Mouse (Mus musculus) cerebellum, adult (tissue): Measurements from ENCODE around the gene Nfia.

Experiments used
- ATAC-seq: cut with Nextera tagmentation; 2 replicates; pipeline ENCODE4 v1.9.2; 2017; ENCODE audit warnings: mild to moderate bottlenecking, moderate library complexity, mixed read lengths; ENCODE audit not compliant: insufficient number of reproducible peaks, low FRiP score, low TSS enrichment

Nfia gene

GRCm38 (mm10) chr4:97772641-97773040 is at the start of gene Nfia:
TSS of gene Nfia (plus strand) at chr4:97772734.
- no peak for ATAC-seq

GRCm38 (mm10) chr4:97723374-97723773 is 49.2 kb upstream of the Nfia start:
- no peak for ATAC-seq

DNA sequence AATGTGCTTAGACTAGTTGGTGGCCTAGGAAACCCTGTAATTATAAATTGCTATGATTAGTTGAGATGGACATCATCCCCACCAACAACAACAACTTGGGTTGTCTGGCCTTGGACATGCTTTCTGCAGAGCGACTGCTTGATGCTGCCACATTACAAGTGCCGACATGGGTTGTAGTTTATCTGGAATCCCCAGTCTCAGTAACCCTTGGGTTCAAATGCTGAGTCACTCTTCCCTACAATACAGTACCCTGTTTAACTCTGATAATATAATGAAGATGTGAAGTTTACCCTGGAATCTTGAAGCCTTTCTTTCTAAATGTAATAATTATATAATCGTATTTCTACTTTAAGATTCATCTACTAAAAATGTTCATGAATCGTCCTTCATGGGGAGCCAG is 44.0 kb upstream of the Nfia start:
- no peak for ATAC-seq

DNA sequence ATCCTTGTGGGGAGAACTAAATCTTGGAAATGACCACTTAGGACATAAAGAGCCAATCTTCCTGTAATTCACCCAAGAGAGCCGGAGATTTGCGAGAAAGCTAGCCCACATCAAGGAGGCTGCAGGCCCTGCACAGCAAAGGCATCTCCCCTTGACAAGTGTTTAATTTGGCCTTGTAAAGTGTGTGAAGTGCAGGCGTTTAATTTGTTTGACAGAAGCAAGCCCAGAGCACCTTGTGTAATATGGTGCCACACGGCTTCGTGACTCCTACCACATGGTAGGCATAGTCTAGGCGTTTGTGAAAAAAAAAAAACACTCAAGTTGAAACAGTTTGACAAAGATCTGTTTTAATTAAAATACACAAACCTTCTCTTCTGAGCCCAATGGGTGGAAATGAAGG is 42.5 kb upstream of the Nfia start:
- no peak for ATAC-seq

DNA sequence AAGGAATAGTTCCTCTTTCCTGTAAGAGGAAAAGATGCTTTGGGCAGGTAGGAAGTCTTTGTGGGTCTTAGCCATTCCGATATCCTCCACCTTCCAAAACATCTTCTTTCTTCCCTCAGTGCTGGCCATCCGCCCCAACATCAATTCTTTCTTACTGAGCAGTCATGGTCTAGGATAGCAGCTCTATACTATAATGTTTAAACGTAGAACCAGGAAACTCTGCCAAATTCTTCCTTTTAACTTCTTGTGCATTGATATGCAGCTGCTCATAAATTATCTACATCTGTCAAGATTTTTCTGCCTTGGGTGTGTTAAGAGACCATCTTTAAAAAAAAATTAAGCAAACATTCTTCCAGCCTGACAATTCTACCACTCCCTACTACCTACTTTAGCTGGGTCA is 42.1 kb upstream of the Nfia start:
- no peak for ATAC-seq

GRCm38 (mm10) chr4:97733392-97733791 is 39.1 kb upstream of the Nfia start:
- ATAC-seq: no peak

- ATAC-seq: no peak
Measured at GRCm38 (mm10) chr4:97743932-97744331, 28.6 kb upstream of the Nfia start.

GRCm38 (mm10) chr4:97745296-97746105 is 27.0 kb upstream of the Nfia start:
- ATAC-seq: peak; percentile 72

DNA sequence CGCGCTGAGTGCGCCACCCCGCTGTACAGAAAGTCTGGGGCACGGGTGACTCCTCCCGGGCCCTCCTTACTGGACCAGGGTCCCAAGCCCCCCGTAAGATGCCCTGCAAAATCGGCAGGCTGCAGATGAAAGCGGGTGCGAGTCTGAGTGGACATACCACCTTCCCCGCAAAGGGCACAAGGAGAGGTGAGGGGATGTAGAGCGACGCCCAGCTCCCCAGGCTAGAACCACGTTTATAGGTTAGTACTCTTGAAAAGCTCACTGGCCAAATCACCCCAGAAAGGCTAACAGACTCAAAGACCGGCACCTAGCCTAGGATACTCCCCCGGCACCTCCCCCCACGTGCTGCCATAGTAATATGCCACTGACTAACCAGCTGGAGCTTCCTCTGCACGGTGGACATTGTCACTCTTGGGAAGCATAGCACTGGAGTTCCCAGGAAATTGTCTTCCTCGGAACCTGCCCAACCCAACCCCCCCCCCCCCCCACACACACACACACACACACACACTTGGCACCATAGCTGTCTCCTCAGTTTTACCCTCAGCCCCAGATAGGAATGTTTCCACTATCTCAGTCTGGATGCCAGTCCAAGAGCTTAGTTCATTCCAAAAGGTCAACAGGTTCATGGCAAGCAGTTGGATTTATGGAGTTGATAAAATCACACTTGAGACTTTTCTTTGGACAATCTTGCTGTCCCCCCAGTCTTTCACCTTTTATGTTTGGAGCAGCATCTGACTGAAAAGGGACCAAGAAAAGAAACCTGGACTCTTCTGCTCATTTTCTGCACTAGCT is 26.2 kb upstream of the Nfia start:
- peak; percentile 7; the same call in 1 of the 2 replicates for ATAC-seq

DNA sequence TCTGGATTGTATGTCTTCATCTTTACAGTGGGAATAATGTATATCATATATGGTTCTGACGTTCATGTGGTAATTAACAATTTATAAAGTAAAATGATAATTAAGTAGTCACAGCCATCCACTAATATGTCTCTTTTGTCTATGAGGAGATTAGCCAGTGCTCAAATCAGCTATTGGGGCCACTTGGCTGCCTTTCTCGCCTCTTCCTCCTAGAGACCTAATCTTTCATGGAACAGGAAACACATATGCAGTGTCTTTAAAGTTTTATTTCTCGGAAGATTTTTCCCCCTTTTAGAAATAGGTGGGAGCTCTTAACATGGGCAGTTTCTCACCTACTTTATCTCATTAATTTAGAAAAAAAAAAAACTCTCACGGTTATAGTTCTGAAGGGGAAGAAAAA is 22.1 kb upstream of the Nfia start:
- no peak for ATAC-seq

DNA sequence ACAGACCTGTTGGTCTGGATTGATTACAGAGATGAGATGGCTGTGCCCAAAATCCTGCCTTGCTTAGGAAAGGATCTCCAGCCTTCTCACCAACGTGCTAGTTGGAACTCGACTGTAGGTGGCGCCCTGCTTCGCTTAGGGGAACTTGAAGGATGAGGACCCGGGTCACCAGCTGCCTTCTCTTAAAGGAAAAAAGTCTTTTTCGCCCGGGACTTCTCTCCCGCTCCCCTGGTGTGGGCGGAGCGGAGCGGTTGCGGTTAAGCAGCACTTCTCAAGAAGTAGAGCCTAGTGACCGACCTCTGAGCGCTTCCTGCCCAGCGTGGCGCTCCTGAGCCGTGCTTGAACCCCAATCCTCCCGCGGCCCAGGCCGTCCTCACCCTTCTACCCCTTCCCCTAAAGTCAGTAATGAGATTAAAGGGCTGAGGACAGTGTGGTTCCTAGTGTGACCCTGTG is 21.5 kb upstream of the Nfia start:
- peak; percentile 82 for ATAC-seq

GRCm38 (mm10) chr4:97751483-97752251 is 20.9 kb upstream of the Nfia start:
- ATAC-seq: peak; percentile 42; the same call in 1 of the 2 replicates

GRCm38 (mm10) chr4:97752276-97753010 is 20.1 kb upstream of the Nfia start:
- no peak for ATAC-seq

- no peak for ATAC-seq
Measured at GRCm38 (mm10) chr4:97753521-97753920, 19.0 kb upstream of the Nfia start.

DNA sequence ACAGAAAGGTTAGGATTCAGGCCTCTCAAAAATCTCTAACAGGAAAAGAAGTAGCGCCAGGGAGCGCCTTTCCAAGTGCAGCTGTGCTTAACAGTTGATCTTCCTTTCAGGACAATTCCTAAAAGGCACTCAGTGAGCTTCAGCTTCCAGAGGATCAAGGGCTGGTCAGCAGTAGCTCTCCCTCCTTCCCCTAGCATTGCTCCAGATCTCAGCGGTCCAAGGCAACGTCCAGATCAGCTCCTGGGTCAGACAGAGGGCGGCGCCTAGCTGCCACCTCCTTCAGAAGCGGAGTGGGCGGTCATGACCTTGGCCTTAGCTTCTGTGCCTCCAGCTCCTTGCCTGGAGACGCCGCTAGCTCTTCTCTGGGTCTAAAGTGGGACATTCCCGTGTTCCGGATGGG is 18.3 kb upstream of the Nfia start:
- ATAC-seq: no peak

GRCm38 (mm10) chr4:97757207-97757977 is 15.1 kb upstream of the Nfia start:
- peak; percentile 68 for ATAC-seq

DNA sequence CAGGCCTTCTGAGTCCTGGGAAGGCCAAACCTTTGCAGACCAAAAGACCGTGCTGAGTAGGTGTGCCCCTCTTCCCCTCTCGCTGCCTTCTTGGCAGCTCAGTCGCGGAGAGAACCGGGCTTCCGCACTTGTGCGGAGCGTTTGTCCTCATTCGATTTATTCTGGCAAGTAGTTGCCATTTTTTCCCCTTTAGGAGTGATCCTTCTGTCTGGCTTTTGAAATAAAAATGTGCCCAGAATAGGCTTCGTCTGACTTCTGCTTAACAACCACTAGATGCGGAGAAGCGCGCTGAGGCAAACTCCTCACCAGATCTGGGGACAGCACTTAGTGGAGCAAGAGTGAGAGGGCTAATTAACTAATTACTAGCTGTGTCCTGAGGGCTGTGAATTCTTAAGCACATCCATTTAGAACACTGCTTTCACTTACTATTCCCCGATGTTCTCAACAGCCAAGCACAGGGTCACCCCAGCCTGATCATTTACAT is 14.5 kb upstream of the Nfia start:
- ATAC-seq: peak; percentile 57

- no peak for ATAC-seq
Measured at GRCm38 (mm10) chr4:97758661-97759060, 13.9 kb upstream of the Nfia start.

- ATAC-seq: no peak
Measured at GRCm38 (mm10) chr4:97764616-97765015, 7.9 kb upstream of the Nfia start.
